Mouse (Mus musculus): Measurements from ENCODE around the gene Zfp874b. TPM values are rescaled to one million over a fixed set of nuclear protein-coding genes. Genes with fewer than 3 reads are reported as not detected.
"Not testable (repeated sequence)": the region's sequence is repeated elsewhere in the genome, so short reads cannot be mapped to it uniquely, and the experiment has no call there.

The Zfp874b gene
- polyA plus RNA-seq, 1 experiment from 2014 or later = 5.2 TPM

DNA sequence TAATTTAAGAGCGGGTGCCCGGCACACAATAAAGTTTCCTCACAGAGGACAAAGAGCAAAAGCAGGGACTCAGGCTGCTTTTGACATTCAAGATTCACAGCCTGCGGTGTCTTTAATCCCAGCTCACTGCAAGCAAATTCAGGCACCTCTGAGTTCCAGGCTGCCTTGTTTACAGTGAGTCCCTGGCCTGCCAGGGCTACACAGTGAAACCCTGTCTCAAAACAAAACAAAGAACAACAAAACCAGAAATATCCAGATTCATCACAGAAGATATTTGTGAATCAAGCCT is 32.1 kb downstream of the Zfp874b start:
- Histone ChIP-seq H3K4me2 (peak overlapping the region; percentile 73), H3K4me3 (peak overlapping the region; percentile 61), H3K9me3 (no peaks in the 10 kb centered on the region), H3K4me1 (0 out of 2 replicates have a peak, but pooled peaks cover 3% of the 10 kb centered on the region), H3K27me3 (no peaks in the 10 kb centered on the region), H3K36me3 (peaks cover 10% of the 10 kb centered on the region), H3K9ac (peak overlapping the region; percentile 67), H3K27ac (0 out of 2 replicates have a peak overlapping the region, but pooled peaks have one; percentile 44)
- WGBS = 5% methylated on average over 3 of the region's 3 CpGs
- ATAC-seq (ENCODE audit: insufficient number of reproducible peaks, insufficient read depth, low FRiP score, low TSS enrichment, low read depth) = no peak

DNA sequence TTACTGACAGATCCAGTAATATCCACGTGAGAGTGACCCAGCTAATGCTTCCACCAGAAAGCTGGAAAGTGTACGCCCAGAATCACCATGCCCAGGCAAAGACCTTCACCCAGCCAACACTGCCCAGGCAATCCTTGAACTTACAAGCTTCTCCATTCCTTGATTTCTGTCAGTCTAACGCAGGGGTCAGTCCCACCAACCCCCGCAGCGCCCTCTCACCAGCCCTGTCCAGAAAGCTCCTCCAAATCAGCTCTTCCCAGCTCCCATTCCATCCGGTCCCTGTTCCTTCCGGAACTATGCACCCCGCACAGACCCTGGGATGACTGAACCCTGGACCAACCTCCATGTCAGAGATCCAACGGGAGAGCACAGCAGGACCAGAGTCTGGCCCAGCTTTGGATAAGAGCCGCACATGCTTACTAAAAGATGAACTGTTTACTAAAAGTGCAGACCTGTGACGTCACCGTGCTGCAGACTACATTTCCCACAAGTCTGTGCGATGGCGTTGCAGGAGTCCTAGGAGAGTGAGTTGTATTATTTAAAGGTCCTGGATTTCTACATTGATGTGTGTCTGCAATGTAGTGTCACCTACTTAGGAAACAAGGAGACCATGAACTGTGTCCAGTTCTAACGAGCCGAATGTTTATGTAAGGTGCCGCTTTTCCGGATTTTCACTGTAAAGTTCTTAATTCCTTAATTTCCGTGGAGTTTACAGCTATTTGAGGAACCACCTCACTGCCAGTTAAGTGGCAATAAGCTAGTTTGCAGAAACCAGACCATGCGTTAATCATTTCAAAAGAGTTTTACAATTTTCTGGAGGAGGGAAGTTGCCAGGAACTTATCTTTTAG is 32.7 kb downstream of the Zfp874b start, which contains the start of gene Zfp874a:
Zfp874a (minus strand) TSS at position 453 of the 849 bp plus-strand sequence.
- 1% methylated on average over 20 of the region's 20 CpGs for WGBS
- peak; percentile 90 for ATAC-seq (ENCODE audit: insufficient number of reproducible peaks, insufficient read depth, low FRiP score, low TSS enrichment, low read depth)
- H3K27ac ChIP-seq = peak within 1 kb of the TSS; percentile 44; the same call in 1 of the 2 replicates

DNA sequence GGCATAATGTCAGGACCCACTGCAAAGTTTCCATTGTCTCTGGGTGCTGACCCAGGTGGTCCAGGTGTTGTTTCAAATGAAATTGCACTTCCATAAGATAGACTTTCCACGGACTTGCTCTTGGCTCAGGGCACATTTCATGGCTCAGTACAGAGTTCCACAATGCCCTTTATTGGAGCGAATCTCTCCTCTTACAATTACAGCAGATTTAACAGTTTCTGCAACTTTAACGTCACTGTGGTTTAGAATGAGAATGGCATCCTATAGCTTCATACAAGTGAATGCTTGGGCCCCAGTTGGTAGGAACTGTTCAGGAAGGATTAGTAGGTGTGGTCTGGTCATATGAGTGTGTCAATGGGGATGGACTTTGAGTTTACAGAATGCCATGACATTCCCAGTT is 47.0 kb downstream of the Zfp874b start:
- not testable (repeated sequence) for ATAC-seq (ENCODE audit: insufficient number of reproducible peaks, insufficient read depth, low FRiP score, low TSS enrichment, low read depth); H3K27ac ChIP-seq; H3K4me2 ChIP-seq; H3K9ac ChIP-seq; H3K27me3 ChIP-seq; H3K9me3 ChIP-seq; H3K4me1 ChIP-seq; H3K4me3 ChIP-seq
- 88% methylated on average over 1 of the region's 3 CpGs for WGBS
- peaks cover 26% of the 10 kb centered on the region for H3K36me3 ChIP-seq

More for the DNA sequence above, 32.7 kb downstream of the Zfp874b start, which contains the start of gene Zfp874a:
- peak within 1 kb of the TSS; percentile 61 for H3K4me3 ChIP-seq
- 0 out of 2 replicates have a peak, but pooled peaks cover 3% of the 10 kb centered on the region for H3K4me1 ChIP-seq
- H3K27me3 ChIP-seq = no peaks in the 10 kb centered on the region
- H3K9me3 ChIP-seq = no peaks in the 10 kb centered on the region
- H3K36me3 ChIP-seq = peaks cover 16% of the 10 kb centered on the region
- peak within 1 kb of the TSS; percentile 67 for H3K9ac ChIP-seq
- H3K4me2 ChIP-seq = peak within 1 kb of the TSS; percentile 73

DNA sequence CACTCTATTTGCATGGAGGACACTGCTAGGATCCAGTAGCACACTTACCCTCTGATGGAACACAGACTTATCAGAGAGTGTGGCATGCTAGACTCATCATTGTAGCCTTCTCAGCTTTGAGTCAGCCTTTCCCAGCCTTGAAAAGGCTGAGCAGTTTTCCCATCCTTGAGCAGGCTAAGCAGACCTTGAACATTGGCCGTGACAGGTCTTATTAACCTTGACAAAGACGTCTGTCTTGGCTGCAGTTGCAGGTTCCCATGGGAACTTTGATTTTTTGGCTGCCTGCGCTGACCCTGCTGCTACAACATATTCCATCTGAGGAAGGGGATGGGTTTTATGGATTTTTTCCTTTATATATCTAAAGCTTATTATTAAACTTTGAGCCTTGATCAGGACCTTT is 55.9 kb downstream of the Zfp874b start:
- no peaks in the 10 kb centered on the region for H3K9me3 ChIP-seq
- no peaks in the 10 kb centered on the region for H3K27me3 ChIP-seq
- no peak overlapping the region for H3K9ac ChIP-seq
- H3K4me2 ChIP-seq = no peak overlapping the region
- no peak overlapping the region for H3K4me3 ChIP-seq
- 68% methylated on average over 3 of the region's 3 CpGs for WGBS
- no peaks in the 10 kb centered on the region for H3K36me3 ChIP-seq
- H3K27ac ChIP-seq = no peak overlapping the region
- no peak for ATAC-seq (ENCODE audit: insufficient number of reproducible peaks, insufficient read depth, low FRiP score, low TSS enrichment, low read depth)
- no peaks in the 10 kb centered on the region for H3K4me1 ChIP-seq

DNA sequence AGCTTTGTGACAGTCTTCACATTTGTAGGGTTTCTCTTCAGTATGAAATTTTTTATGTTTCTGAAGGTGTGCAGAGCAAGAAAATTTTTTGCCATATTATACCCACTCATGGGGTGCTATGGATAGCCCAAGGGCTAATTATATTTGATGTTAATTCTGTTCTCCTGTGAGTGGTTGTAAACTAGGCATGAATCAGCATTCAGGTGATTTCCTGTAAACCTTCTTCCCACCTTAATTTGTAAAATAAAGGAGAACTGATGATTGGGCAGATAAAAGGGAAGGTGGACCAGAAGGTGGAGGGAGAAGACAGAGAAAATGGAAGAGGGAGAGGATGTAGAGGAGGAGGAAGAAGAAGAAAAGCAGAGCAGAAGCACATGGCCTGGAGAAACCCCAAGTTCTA is 58.4 kb downstream of the Zfp874b start:
- not testable (repeated sequence) for H3K9me3 ChIP-seq; H3K36me3 ChIP-seq; H3K4me2 ChIP-seq; ATAC-seq (ENCODE audit: insufficient number of reproducible peaks, insufficient read depth, low FRiP score, low TSS enrichment, low read depth); H3K27me3 ChIP-seq; H3K9ac ChIP-seq; H3K4me1 ChIP-seq; H3K4me3 ChIP-seq; H3K27ac ChIP-seq

DNA sequence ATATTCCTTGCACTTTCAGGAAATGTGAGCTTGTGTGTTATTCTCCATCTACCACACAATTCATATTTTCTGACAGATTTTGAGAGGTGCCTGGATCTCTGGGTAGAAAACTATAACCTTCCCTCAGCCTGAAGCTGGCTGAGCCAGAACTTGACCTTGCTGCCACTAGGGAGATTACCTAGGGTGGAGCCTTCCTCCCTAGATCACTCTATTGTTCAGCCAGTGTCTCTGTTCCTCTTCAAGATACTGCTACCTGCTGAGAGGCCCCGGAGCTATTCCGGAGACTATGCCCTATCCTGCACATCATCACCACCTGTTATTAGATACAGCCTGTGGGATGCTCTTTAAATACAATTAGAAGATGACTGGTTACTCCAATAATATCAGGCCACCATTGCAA is 61.5 kb downstream of the Zfp874b start:
- not testable (repeated sequence) for ATAC-seq (ENCODE audit: insufficient number of reproducible peaks, insufficient read depth, low FRiP score, low TSS enrichment, low read depth); H3K36me3 ChIP-seq

More for the DNA sequence above, 61.5 kb downstream of the Zfp874b start:
- H3K9me3 ChIP-seq, H3K9ac ChIP-seq, H3K4me2 ChIP-seq, H3K4me1 ChIP-seq, H3K27me3 ChIP-seq, H3K27ac ChIP-seq, H3K4me3 ChIP-seq: not testable (repeated sequence)
- 89% methylated on average over 2 of the region's 2 CpGs for WGBS

Other genes starting within 250 kb of the Zfp874b start
- 1.9 and 2.1 TPM in 2 replicates for gene Zfp458, start 205.8 kb downstream of the Zfp874b start, polyA plus RNA-seq (2015; fragmentation: Nextera tagmentation; extraction: Ambion mirVana)
- 0.41 and 1.1 TPM in 2 replicates for gene Zfp457, start 177.8 kb downstream of the Zfp874b start, polyA plus RNA-seq (2015; fragmentation: Nextera tagmentation; extraction: Ambion mirVana)
- gene Zfp595, start 151.7 kb downstream of the Zfp874b start, polyA plus RNA-seq (2015; fragmentation: Nextera tagmentation; extraction: Ambion mirVana) = 1.7 and 2.5 TPM in 2 replicates
- gene Gm28044, start 123.7 kb downstream of the Zfp874b start, polyA plus RNA-seq (2015; fragmentation: Nextera tagmentation; extraction: Ambion mirVana) = not detected in 2 replicates
- gene Zfp953, start 123.7 kb downstream of the Zfp874b start, polyA plus RNA-seq (2015; fragmentation: Nextera tagmentation; extraction: Ambion mirVana) = 1.0 TPM in 2 replicates
- gene Gm28041, start 108.5 kb downstream of the Zfp874b start, polyA plus RNA-seq (2015; fragmentation: Nextera tagmentation; extraction: Ambion mirVana) = 0.39 TPM in 1 of 2 replicates, not detected in the other
- gene Zfp456, start 108.4 kb downstream of the Zfp874b start, polyA plus RNA-seq (2015; fragmentation: Nextera tagmentation; extraction: Ambion mirVana) = 1.3 and 1.6 TPM in 2 replicates
- 7.0 and 7.8 TPM in 2 replicates for gene Zfp429, start 84.4 kb downstream of the Zfp874b start, polyA plus RNA-seq (2015; fragmentation: Nextera tagmentation; extraction: Ambion mirVana)
- gene Zfp459, start 62.8 kb downstream of the Zfp874b start, polyA plus RNA-seq (2015; fragmentation: Nextera tagmentation; extraction: Ambion mirVana) = 1.2 and 1.6 TPM in 2 replicates
- 10.4 and 12.8 TPM in 2 replicates for gene Zfp874a, start 32.6 kb downstream of the Zfp874b start, polyA plus RNA-seq (2015; fragmentation: Nextera tagmentation; extraction: Ambion mirVana)
- gene Zfp58, start 16.3 kb upstream of the Zfp874b start, polyA plus RNA-seq (2015; fragmentation: Nextera tagmentation; extraction: Ambion mirVana) = 19.5 and 21.9 TPM in 2 replicates
- gene Gm26965, start 41.9 kb upstream of the Zfp874b start, polyA plus RNA-seq (2015; fragmentation: Nextera tagmentation; extraction: Ambion mirVana) = not detected in 2 replicates
- gene Zfp87, start 41.9 kb upstream of the Zfp874b start, polyA plus RNA-seq (2015; fragmentation: Nextera tagmentation; extraction: Ambion mirVana) = 23.9 and 25.1 TPM in 2 replicates
- gene Zfp748, start 69.6 kb upstream of the Zfp874b start, polyA plus RNA-seq (2015; fragmentation: Nextera tagmentation; extraction: Ambion mirVana) = 13.7 and 16.7 TPM in 2 replicates
- 4.7 and 5.4 TPM in 2 replicates for gene Zfp729b, start 125.4 kb upstream of the Zfp874b start, polyA plus RNA-seq (2015; fragmentation: Nextera tagmentation; extraction: Ambion mirVana)
- gene Gm49345, start 153.5 kb upstream of the Zfp874b start, polyA plus RNA-seq (2015; fragmentation: Nextera tagmentation; extraction: Ambion mirVana) = not detected in 2 replicates
- gene Zfp729a, start 153.5 kb upstream of the Zfp874b start, polyA plus RNA-seq (2015; fragmentation: Nextera tagmentation; extraction: Ambion mirVana) = 3.0 and 3.5 TPM in 2 replicates
- gene Zfp738, start 202.8 kb upstream of the Zfp874b start, polyA plus RNA-seq (2015; fragmentation: Nextera tagmentation; extraction: Ambion mirVana) = 15.6 and 16.5 TPM in 2 replicates
- 7.7 and 8.6 TPM in 2 replicates for gene Zfp65, start 244.9 kb upstream of the Zfp874b start, polyA plus RNA-seq (2015; fragmentation: Nextera tagmentation; extraction: Ambion mirVana)